Mouse (Mus musculus) urinary bladder, postnatal 10 days (tissue): Measurements from ENCODE around the gene Gpatch4.
A peak's percentile ranks its signal among the peaks of the same experiment; 100 is the strongest.

Experiments used
- DNase-seq: peaks from one replicate; pipeline ENCODE4 v3.0.0; 2022; ENCODE audit warnings: low spot score

Gene Gpatch4

GRCm38 (mm10) chr3:88030608-88031395 is 12.1 kb upstream of the Gpatch4 start:
- DNase-seq, result no peak

GRCm38 (mm10) chr3:88033506-88033905 is 9.4 kb upstream of the Gpatch4 start:
- DNase-seq, result no peak

GRCm38 (mm10) chr3:88035561-88036293 is 7.2 kb upstream of the Gpatch4 start:
- no peak for DNase-seq

- DNase-seq, result no peak
Measured at GRCm38 (mm10) chr3:88049532-88049931, 6.6 kb downstream of the Gpatch4 start.

- DNase-seq, result no peak
Measured at GRCm38 (mm10) chr3:88057030-88057429, 14.1 kb downstream of the Gpatch4 start.

GRCm38 (mm10) chr3:88057902-88058696 is 15.2 kb downstream of the Gpatch4 start, which contains the start of gene Naxe:
Gene Naxe, minus strand, starts transcription at chr3:88058495.
- peak; percentile 41 for DNase-seq

- no peak for DNase-seq
Measured at GRCm38 (mm10) chr3:88068386-88068785, 25.5 kb downstream of the Gpatch4 start.

GRCm38 (mm10) chr3:88071783-88072182 is 28.9 kb downstream of the Gpatch4 start:
- peak; percentile 31 for DNase-seq

GRCm38 (mm10) chr3:88073631-88074030 is 30.7 kb downstream of the Gpatch4 start:
- no peak for DNase-seq

- no peak for DNase-seq
Measured at GRCm38 (mm10) chr3:88074351-88074750, 31.4 kb downstream of the Gpatch4 start.

- DNase-seq, result no peak
Measured at GRCm38 (mm10) chr3:88074766-88075165, 31.9 kb downstream of the Gpatch4 start.

- no peak for DNase-seq
Measured at GRCm38 (mm10) chr3:88077441-88077840, 34.5 kb downstream of the Gpatch4 start.

GRCm38 (mm10) chr3:88078204-88078603 is 35.3 kb downstream of the Gpatch4 start, which contains the start of gene Ttc24:
Gene Ttc24, minus strand, starts transcription at chr3:88078304.
- no peak for DNase-seq

GRCm38 (mm10) chr3:88081345-88082223 is 38.7 kb downstream of the Gpatch4 start, which contains the start of gene Iqgap3:
Gene Iqgap3, plus strand, starts transcription at chr3:88081971.
- DNase-seq, result peak; percentile 51

GRCm38 (mm10) chr3:88082224-88082618 is 39.3 kb downstream of the Gpatch4 start:
- DNase-seq, result no peak

- DNase-seq, result no peak
Measured at GRCm38 (mm10) chr3:88082663-88083062, 39.8 kb downstream of the Gpatch4 start.

GRCm38 (mm10) chr3:88084001-88084400 is 41.1 kb downstream of the Gpatch4 start:
- no peak for DNase-seq

GRCm38 (mm10) chr3:88085459-88085858 is 42.6 kb downstream of the Gpatch4 start:
- no peak for DNase-seq

- no peak for DNase-seq
Measured at GRCm38 (mm10) chr3:88087688-88088087, 44.8 kb downstream of the Gpatch4 start.

GRCm38 (mm10) chr3:88090106-88090505 is 47.2 kb downstream of the Gpatch4 start:
- DNase-seq, result no peak

GRCm38 (mm10) chr3:88090616-88091015 is 47.7 kb downstream of the Gpatch4 start:
- DNase-seq, result no peak
